Comparison of ENCODE assay signal across 1 mouse cellular context in the genomic region with DNA sequence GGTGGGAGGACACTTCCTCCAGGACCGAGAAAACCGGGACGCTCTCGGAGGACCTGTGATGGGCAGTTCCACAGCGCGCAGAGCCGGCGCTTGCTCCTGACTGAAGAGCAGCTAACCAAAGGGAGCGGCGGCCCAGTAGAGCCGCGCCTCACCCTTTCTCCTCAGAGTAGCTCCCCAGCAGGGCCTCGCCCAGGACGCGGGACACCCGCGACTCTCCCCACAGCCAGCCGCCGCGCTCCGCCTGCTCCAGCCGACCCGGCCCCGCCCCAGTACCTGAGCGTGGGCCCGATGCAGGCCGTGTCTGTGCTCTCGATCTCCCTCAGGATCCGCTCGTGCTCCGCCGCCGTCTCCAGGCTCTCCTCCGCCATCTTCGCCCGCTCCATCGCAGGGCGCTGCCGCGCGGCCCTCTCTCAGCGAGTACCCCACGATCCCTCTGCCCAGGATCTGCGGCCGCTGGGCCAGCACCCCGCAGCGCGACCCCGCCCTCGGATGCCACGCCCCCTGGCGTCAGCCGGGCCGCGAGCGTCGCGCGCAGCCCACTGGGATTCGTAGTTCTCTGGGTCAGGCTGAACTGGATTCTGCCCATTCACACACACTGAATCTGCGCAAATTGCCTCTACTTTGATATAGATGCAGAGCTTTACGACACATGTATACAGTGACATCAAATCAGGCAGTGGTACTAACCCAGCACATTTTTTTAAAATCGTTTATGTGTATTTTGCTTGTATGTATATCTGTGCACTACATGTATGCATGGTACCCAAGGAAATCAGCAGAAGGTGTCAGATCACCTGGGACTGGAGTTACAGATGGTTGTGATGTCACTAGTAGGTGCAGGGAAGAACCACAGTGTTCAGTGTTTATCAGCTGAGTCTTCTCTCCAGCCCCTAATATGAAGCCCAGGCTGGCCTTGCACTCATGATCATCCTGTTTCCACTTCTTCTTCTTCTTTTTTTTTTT.
TF ChIP-seq lines count a peak whose summit lies in the region.

A gene (minus strand): TSS at position 491 of the 963 bp plus-strand sequence.

TF ChIP-seq in CH12.LX, 34 proteins besides CTCF, POLR2A, EP300 and RAD21 (continued from another document):
- TF ChIP-seq TCF12 (IDR thresholded peaks at IDR 0.05; ENCODE audit: low read depth, low read length) = no peak; the same call in 1 of the 2 replicates
- TF ChIP-seq NELFE (IDR thresholded peaks at IDR 0.05; ENCODE audit: low read depth, low read length) = no peak
- TF ChIP-seq ELF1 (IDR thresholded peaks at IDR 0.05; ENCODE audit: low read depth, low read length) = peak; percentile 54; the same call in 1 of the 2 replicates
- TF ChIP-seq PAX5 (IDR thresholded peaks at IDR 0.05; ENCODE audit: low read length) = no peak
- TF ChIP-seq IRF4 (IDR thresholded peaks at IDR 0.05; ENCODE audit: low read depth, low read length) = peak; percentile 33; the same call in 1 of the 2 replicates
- 0 out of 2 replicates have a peak, but pooled peaks have one; percentile 44 for TF ChIP-seq NRF1 (IDR thresholded peaks at IDR 0.05; ENCODE audit: low read depth, low read length)
- no peak for TF ChIP-seq MXI1 (IDR thresholded peaks at IDR 0.05; ENCODE audit: low read depth, low read length)
- TF ChIP-seq MAZ (IDR thresholded peaks at IDR 0.05; ENCODE audit: low read depth, low read length) = 0 out of 2 replicates have a peak, but pooled peaks have one; percentile 21
- TF ChIP-seq UBTF (IDR thresholded peaks at IDR 0.05; ENCODE audit: low read depth, low read length) = peak; percentile 42; the same call in 1 of the 2 replicates
